22 mouse cellular contexts compared by ENCODE assay signal in genomic region chr5:45526338-45526737, GRCm38 (mm10). TPM values are rescaled to one million over a fixed set of nuclear protein-coding genes. Genes with fewer than 3 reads are reported as not detected.
DNase-seq lines count a peak whose midpoint lies in the region; ATAC-seq and TF ChIP-seq lines count a peak whose summit lies in the region.
"Had no signal": no experiment of that assay in that cellular context is flagged by ENCODE, and none has a peak within 500 bp of the region (broad histone marks: within the 10 kb centered on the region; RNA-seq: fewer than 3 reads in every experiment).

No protein-coding gene starts in this region.

- H3K36me3 ChIP-seq in heart, embryonic 12.5 days: peaks cover 55% of the 10 kb centered on the region
- peaks cover 46% of the 10 kb centered on the region for H3K36me3 ChIP-seq in hindbrain, postnatal 0 days (ENCODE audit: insufficient read depth, low read length)

- no peak overlapping the region for H3K27ac ChIP-seq in heart, embryonic 12.5 days (ENCODE audit: poor library complexity, severe bottlenecking)
- no peak overlapping the region for H3K27ac ChIP-seq in hindbrain, postnatal 0 days
- H3K27ac ChIP-seq: embryonic facial prominence, embryonic 10.5 days; embryonic facial prominence, embryonic 12.5 days; forebrain, embryonic 13.5 days; forebrain, embryonic 15.5 days had no signal

- TF ChIP-seq CTCF in hindbrain, postnatal 0 days (IDR thresholded peaks at IDR 0.05; ENCODE audit: low read depth): no peak

- no peaks in the 10 kb centered on the region for H3K9me3 ChIP-seq in heart, embryonic 12.5 days (replicated peaks)
- no peaks in the 10 kb centered on the region for H3K9me3 ChIP-seq in hindbrain, postnatal 0 days (ENCODE audit: low read length)
- H3K9me3 ChIP-seq: embryonic facial prominence, embryonic 10.5 days; embryonic facial prominence, embryonic 12.5 days; forebrain, embryonic 13.5 days; forebrain, embryonic 15.5 days had no signal

- H3K9ac ChIP-seq in heart, embryonic 12.5 days: no peak overlapping the region
- no peak overlapping the region for H3K9ac ChIP-seq in hindbrain, postnatal 0 days (replicated peaks; ENCODE audit: low read length)
- H3K9ac ChIP-seq: embryonic facial prominence, embryonic 12.5 days; forebrain, embryonic 13.5 days; forebrain, embryonic 15.5 days; forebrain, postnatal 0 days had no signal

- WGBS in heart, embryonic 12.5 days: 96% methylated on average over 4 of the region's 4 CpGs
- WGBS in hindbrain, postnatal 0 days: 92% methylated on average over 4 of the region's 4 CpGs

- no peak overlapping the region for H3K4me2 ChIP-seq in heart, embryonic 12.5 days
- no peak overlapping the region for H3K4me2 ChIP-seq in hindbrain, postnatal 0 days (ENCODE audit: low read depth, low read length)
- H3K4me2 ChIP-seq: embryonic facial prominence, embryonic 12.5 days; forebrain, embryonic 13.5 days; forebrain, embryonic 15.5 days had no signal

- no peaks in the 10 kb centered on the region for H3K27me3 ChIP-seq in heart, embryonic 12.5 days (replicated peaks)
- H3K27me3 ChIP-seq in hindbrain, postnatal 0 days (ENCODE audit: insufficient read depth, low read length): no peaks in the 10 kb centered on the region
- H3K27me3 ChIP-seq: embryonic facial prominence, embryonic 12.5 days; forebrain, embryonic 13.5 days; forebrain, embryonic 15.5 days had no signal

- ATAC-seq in heart, embryonic 12.5 days (ENCODE audit: insufficient number of reproducible peaks, low FRiP score): no peak
- ATAC-seq in common myeloid progenitor, adult 5-6 weeks (replicated peaks; ENCODE audit: low read depth, poor library complexity, severe bottlenecking): 0 out of 2 replicates have a peak, but pooled peaks have one; percentile 39
- ATAC-seq in megakaryocyte, adult 5-6 weeks (ENCODE audit: poor library complexity, severe bottlenecking): peak; percentile 75
- ATAC-seq in monocyte, adult 5-6 weeks (replicated peaks; ENCODE audit: insufficient number of reproducible peaks, low FRiP score, low TSS enrichment, poor library complexity, severe bottlenecking): peak; percentile 24; the same call in 1 of the 2 replicates
- no peak for ATAC-seq in hindbrain, postnatal 0 days
- ATAC-seq: forebrain, embryonic 13.5 days; forebrain, embryonic 15.5 days; forebrain, postnatal 0 days had no signal

- DNase-seq in heart, adult 11 months: peak; percentile 42
- DNase-seq in layer of hippocampus, postnatal 14 days (ENCODE audit: low spot score in 2 of 2): no peak
- no peak for DNase-seq in hindbrain, postnatal 0 days (ENCODE audit: low spot score)
- DNase-seq in adrenal gland, postnatal 25 days: no peak
- DNase-seq: adrenal gland, adult 2 months; adrenal gland, postnatal 10 days; adrenal gland, postnatal 36 days; cerebellum, adult 11 months; cerebellum, adult 18-20 months; cerebellum, adult 8-10 months; cerebellum, adult 9-11 months; cerebellum, postnatal 14 days; cerebellum, postnatal 36 days; forebrain, postnatal 0 days had no signal

- no peak overlapping the region for H3K4me3 ChIP-seq in heart, embryonic 12.5 days
- H3K4me3 ChIP-seq in hindbrain, postnatal 0 days (ENCODE audit: low read length): no peak overlapping the region
- H3K4me3 ChIP-seq: embryonic facial prominence, embryonic 10.5 days; embryonic facial prominence, embryonic 12.5 days; forebrain, embryonic 13.5 days; forebrain, embryonic 15.5 days had no signal

- peaks cover 8% of the 10 kb centered on the region for H3K4me1 ChIP-seq in heart, embryonic 12.5 days (replicated peaks)
- H3K4me1 ChIP-seq in hindbrain, postnatal 0 days (ENCODE audit: insufficient read depth, low read length): peaks cover 5% of the 10 kb centered on the region; the same call in 1 of the 2 replicates

RNA-seq across cellular contexts. Expression of gene Med28, which starts 6.3 kb away (rescaled TPM):
- polyA plus RNA-seq in heart, embryonic 12.5 days (2016; fragmentation: Nextera tagmentation; extraction: Ambion mirVana): 183 TPM in 2 replicates
- 26.8 and 32.7 TPM in 2 replicates for total RNA-seq in common myeloid progenitor, adult 5-6 weeks (2017)
- 104 and 115 TPM in 2 replicates for total RNA-seq in megakaryocyte, adult 5-6 weeks (2015)
- 35.2 and 43.5 TPM in 2 replicates for total RNA-seq in megakaryocyte, adult 5-6 weeks (2017)
- 37.8 to 56.8 TPM (median 40.7 TPM) in 3 replicates for total RNA-seq in monocyte, adult 5-6 weeks (2017)
- 10 to 100 TPM; 75.4 to 82.8 TPM for total RNA-seq in layer of hippocampus, postnatal 14 days (2021)
- 27.7 and 71.0 TPM in 2 replicates for total RNA-seq in hindbrain, postnatal 0 days (2014; rRNA removed)
- 222 and 232 TPM in 2 replicates for polyA plus RNA-seq in hindbrain, postnatal 0 days (2015; fragmentation: Nextera tagmentation; extraction: Ambion mirVana)
- 90.1 and 100 TPM in 2 replicates for total RNA-seq in adrenal gland, postnatal 25 days (2021)

RNA-seq across cellular contexts. Expression of gene Lap3, which starts 33.2 kb away (rescaled TPM):
- 72.5 and 73.7 TPM in 2 replicates for polyA plus RNA-seq in heart, embryonic 12.5 days (2016; fragmentation: Nextera tagmentation; extraction: Ambion mirVana)
- 56.7 and 95.1 TPM in 2 replicates for total RNA-seq in common myeloid progenitor, adult 5-6 weeks (2017)
- total RNA-seq in megakaryocyte, adult 5-6 weeks (2015): 16.8 and 20.0 TPM in 2 replicates
- total RNA-seq in megakaryocyte, adult 5-6 weeks (2017): 19.5 and 22.7 TPM in 2 replicates
- 10.0 to 18.0 TPM (median 13.1 TPM) in 3 replicates for total RNA-seq in monocyte, adult 5-6 weeks (2017)
- 10 to 100 TPM; 45.8 to 51.5 TPM for total RNA-seq in layer of hippocampus, postnatal 14 days (2021)
- total RNA-seq in hindbrain, postnatal 0 days (2014; rRNA removed): 21.9 and 24.3 TPM in 2 replicates
- 36.2 and 36.5 TPM in 2 replicates for polyA plus RNA-seq in hindbrain, postnatal 0 days (2015; fragmentation: Nextera tagmentation; extraction: Ambion mirVana)
- total RNA-seq in adrenal gland, postnatal 25 days (2021): 54.5 and 61.8 TPM in 2 replicates

Comparison
In these comparisons a context has a peak if more than half of its experiments do, and no peak if none do; other contexts are left out.
1. ATAC-seq: peak in common myeloid progenitor, adult 5-6 weeks (single experiment), megakaryocyte, adult 5-6 weeks (single experiment) and monocyte, adult 5-6 weeks (single experiment); none in heart, embryonic 12.5 days (single experiment) and hindbrain, postnatal 0 days (single experiment).